Mouse (Mus musculus) embryonic facial prominence, embryonic 11.5 days (tissue): ENCODE data around the gene Gtf2ird2. TPM values are rescaled to one million over a fixed set of nuclear protein-coding genes. Genes with fewer than 3 reads are reported as not detected.

Experiments used
- ATAC-seq: fragments of 200-750 bp; cut with Nextera tagmentation; replicated peaks from 2 replicates; pipeline ENCODE4 v1.8.0; 2017; ENCODE audit warnings: low read depth; ENCODE audit not compliant: insufficient number of reproducible peaks, low FRiP score, low TSS enrichment
- DNase-seq: peaks from one replicate; pipeline ENCODE4 v3.0.0-alpha.2; 2015; ENCODE audit warnings: low spot score
- H3K27ac ChIP-seq: fragments of 300-500 bp; sonication (generic); replicated peaks from 2 replicates; pipeline ENCODE4 v1.5.1; 2014; ENCODE audit warnings: mild to moderate bottlenecking, low read depth, low read length, control low read depth
- H3K27me3 ChIP-seq: fragments of 300-500 bp; sonication (generic); 2 replicates; pipeline ENCODE4 v1.6.1; 2014; ENCODE audit warnings: mild to moderate bottlenecking, low read length, moderate library complexity, mixed read lengths; ENCODE audit not compliant: control insufficient read depth, insufficient read depth
- H3K36me3 ChIP-seq: fragments of 300-500 bp; sonication (generic); replicated peaks from 2 replicates; pipeline ENCODE4 v1.6.1; 2014; ENCODE audit warnings: low read depth, mild to moderate bottlenecking, low read length, moderate library complexity, mixed read lengths; ENCODE audit not compliant: control insufficient read depth, insufficient read depth
- H3K4me1 ChIP-seq: fragments of 300-500 bp; sonication (generic); 2 replicates; pipeline ENCODE4 v1.6.1; 2014; ENCODE audit warnings: low read length, mixed read lengths; ENCODE audit not compliant: control insufficient read depth, insufficient read depth
- H3K4me2 ChIP-seq: fragments of 300-500 bp; sonication (generic); 2 replicates; pipeline ENCODE4 v1.6.1; 2014; ENCODE audit warnings: low read depth, mild to moderate bottlenecking, control low read depth, low read length, moderate library complexity
- H3K4me3 ChIP-seq: fragments of 300-500 bp; sonication (generic); 2 replicates; pipeline ENCODE4 v1.5.1; 2014; ENCODE audit warnings: low read depth, low read length, control low read depth
- H3K9ac ChIP-seq: fragments of 300-500 bp; sonication (generic); replicated peaks from 2 replicates; pipeline ENCODE4 v1.6.1; 2014; ENCODE audit warnings: mild to moderate bottlenecking, control low read depth, low read length
- H3K9me3 ChIP-seq: fragments of 300-500 bp; sonication (generic); replicated peaks from 2 replicates; pipeline ENCODE4 v1.6.1; 2016; ENCODE audit warnings: mild to moderate bottlenecking, low read length, inconsistent platforms, mixed read lengths; ENCODE audit not compliant: control insufficient read depth
- WGBS: fragments of 180-500 bp; shearing (Covaris S2); extraction: QIAGEN DNeasy Blood & Tissue Kit; methylation state at CpG from one replicate; pipeline ENCODE4 v1.1.7; 2014; 5-methylcytosine and 5-hydroxymethylcytosine counted together
- polyA plus RNA-seq: library from polyadenylated mRNA; unstranded; fragments of >200 nt; fragmentation: Nextera tagmentation; extraction: Ambion mirVana; gene quantifications from 2 replicates; pipeline ENCODE4 v1.2.1, GENCODE M21; 2014

The Gtf2ird2 gene
- polyA plus RNA-seq, 1 experiment from 2014 or later: 5.4 TPM

- no peak overlapping the region for H3K4me3 ChIP-seq
- no peaks in the 10 kb centered on the region for H3K9me3 ChIP-seq
- no peaks in the 10 kb centered on the region for H3K27me3 ChIP-seq
- WGBS: 94% methylated on average over 4 of the region's 4 CpGs
- ATAC-seq: no peak
- H3K4me2 ChIP-seq: no peak overlapping the region
- no peak overlapping the region for H3K9ac ChIP-seq
- no peaks in the 10 kb centered on the region; the same call in 1 of the 2 replicates for H3K36me3 ChIP-seq
- H3K4me1 ChIP-seq: no peaks in the 10 kb centered on the region
- no peak for DNase-seq
- no peak overlapping the region for H3K27ac ChIP-seq
Measured at GRCm38 (mm10) chr5:134148153-134148552, 35.7 kb upstream of the Gtf2ird2 start.

DNA sequence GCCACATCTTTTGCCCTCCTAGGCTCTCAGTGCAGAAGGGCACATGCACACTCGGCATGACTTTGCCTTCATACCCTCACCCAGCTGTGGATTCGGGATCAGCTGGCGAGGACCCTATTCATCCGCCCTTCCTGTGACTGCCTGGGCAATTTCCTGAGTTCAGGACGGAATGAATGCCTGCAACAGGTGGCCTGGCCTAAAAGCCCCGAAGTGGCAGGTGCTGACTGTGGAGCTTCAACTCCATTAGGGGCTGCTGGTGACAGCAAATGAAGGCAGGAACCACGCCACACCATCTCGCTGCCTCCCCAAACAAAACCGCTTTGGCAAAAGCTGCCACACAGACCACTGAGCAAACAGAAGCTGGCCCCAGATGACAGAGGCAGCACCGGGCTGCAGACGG, 31.9 kb upstream of the Gtf2ird2 start:
- no peak overlapping the region for H3K4me2 ChIP-seq
- DNase-seq (no peak), ATAC-seq (no peak)
- H3K9ac ChIP-seq: no peak overlapping the region
- 85% methylated on average over 11 of the region's 11 CpGs for WGBS
- no peaks in the 10 kb centered on the region for H3K9me3 ChIP-seq
- no peaks in the 10 kb centered on the region for H3K4me1 ChIP-seq
- no peak overlapping the region for H3K27ac ChIP-seq
- no peaks in the 10 kb centered on the region for H3K27me3 ChIP-seq
- peaks cover 2% of the 10 kb centered on the region; the same call in 1 of the 2 replicates for H3K36me3 ChIP-seq
- no peak overlapping the region for H3K4me3 ChIP-seq

- Histone ChIP-seq H3K9me3 (no peaks in the 10 kb centered on the region), H3K27me3 (no peaks in the 10 kb centered on the region), H3K4me1 (no peaks in the 10 kb centered on the region), H3K4me3 (no peak overlapping the region), H3K27ac (no peak overlapping the region), H3K36me3 (peaks cover 6% of the 10 kb centered on the region), H3K9ac (no peak overlapping the region), H3K4me2 (no peak overlapping the region)
- DNase-seq: no peak
- 92% methylated on average over 7 of the region's 7 CpGs for WGBS
- ATAC-seq: no peak
Measured at GRCm38 (mm10) chr5:134155916-134156466, 27.8 kb upstream of the Gtf2ird2 start.

GRCm38 (mm10) chr5:134164688-134165087, 19.1 kb upstream of the Gtf2ird2 start:
- DNase-seq: no peak
- WGBS: 92% methylated on average over 5 of the region's 5 CpGs
- Histone ChIP-seq H3K4me2 (no peak overlapping the region), H3K27ac (no peak overlapping the region), H3K27me3 (no peaks in the 10 kb centered on the region), H3K9ac (no peak overlapping the region), H3K9me3 (no peaks in the 10 kb centered on the region), H3K4me3 (no peak overlapping the region), H3K4me1 (no peaks in the 10 kb centered on the region), H3K36me3 (no peaks in the 10 kb centered on the region; the same call in 1 of the 2 replicates)
- no peak for ATAC-seq

GRCm38 (mm10) chr5:134166642-134167041, 17.2 kb upstream of the Gtf2ird2 start:
- no peak overlapping the region for H3K4me2 ChIP-seq
- H3K9me3 ChIP-seq: no peaks in the 10 kb centered on the region
- no peak for DNase-seq
- no peaks in the 10 kb centered on the region for H3K4me1 ChIP-seq
- WGBS: 97% methylated on average over 7 of the region's 7 CpGs
- no peak overlapping the region for H3K4me3 ChIP-seq
- H3K36me3 ChIP-seq: no peaks in the 10 kb centered on the region; the same call in 1 of the 2 replicates
- no peak overlapping the region for H3K9ac ChIP-seq
- no peak overlapping the region for H3K27ac ChIP-seq
- H3K27me3 ChIP-seq: no peaks in the 10 kb centered on the region
- ATAC-seq: no peak

- no peaks in the 10 kb centered on the region for H3K27me3 ChIP-seq
- 93% methylated on average over 9 of the region's 9 CpGs for WGBS
- no peak overlapping the region for H3K27ac ChIP-seq
Measured at GRCm38 (mm10) chr5:134168033-134168432, 15.8 kb upstream of the Gtf2ird2 start.

GRCm38 (mm10) chr5:134169231-134169630, 14.6 kb upstream of the Gtf2ird2 start:
- Histone ChIP-seq H3K27ac (no peak overlapping the region), H3K4me3 (no peak overlapping the region), H3K36me3 (no peaks in the 10 kb centered on the region), H3K4me2 (no peak overlapping the region), H3K9ac (no peak overlapping the region), H3K4me1 (no peaks in the 10 kb centered on the region), H3K27me3 (no peaks in the 10 kb centered on the region), H3K9me3 (no peaks in the 10 kb centered on the region)
- WGBS: 93% methylated on average over 10 of the region's 10 CpGs
- no peak for ATAC-seq
- DNase-seq: no peak

More at GRCm38 (mm10) chr5:134168033-134168432, 15.8 kb upstream of the Gtf2ird2 start:
- 0 out of 2 replicates have a peak, but pooled peaks have one; percentile 20 for ATAC-seq
- Histone ChIP-seq H3K9ac (no peak overlapping the region), H3K4me3 (no peak overlapping the region), H3K4me1 (no peaks in the 10 kb centered on the region), H3K4me2 (no peak overlapping the region), H3K36me3 (no peaks in the 10 kb centered on the region; the same call in 1 of the 2 replicates), H3K9me3 (no peaks in the 10 kb centered on the region)
- no peak for DNase-seq

GRCm38 (mm10) chr5:134170167-134170566, 13.7 kb upstream of the Gtf2ird2 start:
- Histone ChIP-seq H3K4me2 (no peak overlapping the region), H3K27ac (no peak overlapping the region), H3K9me3 (no peaks in the 10 kb centered on the region), H3K36me3 (no peaks in the 10 kb centered on the region), H3K4me3 (no peak overlapping the region), H3K9ac (no peak overlapping the region), H3K4me1 (no peaks in the 10 kb centered on the region), H3K27me3 (no peaks in the 10 kb centered on the region)
- 96% methylated on average over 8 of the region's 8 CpGs for WGBS
- DNase-seq: no peak
- ATAC-seq: no peak
